Mouse (Mus musculus): ENCODE measurements around the gene Med24. TPM values are rescaled to one million over a fixed set of nuclear protein-coding genes. Genes with fewer than 3 reads are reported as not detected.
A peak's percentile ranks its signal among the peaks of the same experiment; 100 is the strongest.

Med24 gene
- 54.8 and 55.1 TPM in 2 replicates for polyA plus RNA-seq (2014; fragmentation: Nextera tagmentation; extraction: Ambion mirVana)

GRCm38 (mm10) chr11:98729119-98729588, at the start of gene Med24:
Gene Med24, minus strand, starts transcription at chr11:98729435.
- H3K4me1 ChIP-seq (ENCODE audit: control insufficient read depth, insufficient read depth, low read length), result peaks cover 2% of the 10 kb centered on the region; the same call in 1 of the 2 replicates
- H3K9me3 ChIP-seq (replicated peaks; ENCODE audit: control insufficient read depth, low read length), result no peaks in the 10 kb centered on the region
- H3K27me3 ChIP-seq (ENCODE audit: control insufficient read depth, insufficient read depth, low read length), result no peaks in the 10 kb centered on the region
- peak within 1 kb of the TSS; percentile 64 for H3K4me2 ChIP-seq (ENCODE audit: low read depth, low read length)
- peak within 1 kb of the TSS; percentile 74 for H3K9ac ChIP-seq (replicated peaks; ENCODE audit: low read length)
- H3K4me3 ChIP-seq (ENCODE audit: low read depth, low read length), result peak within 1 kb of the TSS; percentile 72
- no peak within 1 kb of the TSS; the same call in 1 of the 2 replicates for H3K27ac ChIP-seq (replicated peaks; ENCODE audit: low read depth, low read length)
- ATAC-seq (replicated peaks; ENCODE audit: insufficient number of reproducible peaks, low FRiP score, low TSS enrichment, low read depth) (peak; percentile 79; the same call in 1 of the 2 replicates), DNase-seq (ENCODE audit: low spot score) (peak; percentile 94)
- no peaks in the 10 kb centered on the region; the same call in 1 of the 2 replicates for H3K36me3 ChIP-seq (replicated peaks; ENCODE audit: control insufficient read depth, insufficient read depth, low read depth, low read length)
- WGBS, result under 1% methylated on average over 16 of the region's 16 CpGs

DNA sequence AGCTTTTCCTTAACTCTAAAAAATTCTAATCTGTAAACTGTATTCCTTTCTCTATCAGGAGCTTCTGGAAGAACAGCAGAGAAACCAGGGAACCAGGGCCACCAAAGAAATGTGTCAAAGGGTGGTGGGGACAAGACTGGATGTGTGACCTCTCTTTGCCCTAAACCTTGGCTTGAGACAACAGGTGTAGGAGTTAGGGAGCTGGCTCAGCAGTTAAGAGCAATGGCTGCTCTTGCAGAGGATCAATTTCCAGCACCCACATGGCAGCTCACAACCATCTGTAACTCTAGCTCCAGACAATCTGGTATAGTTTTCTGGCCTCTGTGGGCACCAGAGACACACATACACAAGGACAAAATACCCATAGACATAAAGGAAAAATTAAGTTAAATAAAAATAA, 48.7 kb upstream of the Med24 start:
- Histone ChIP-seq H3K27ac (replicated peaks; ENCODE audit: low read depth, low read length) (no peak overlapping the region), H3K4me1 (ENCODE audit: control insufficient read depth, insufficient read depth, low read length) (peaks cover 15% of the 10 kb centered on the region), H3K9ac (replicated peaks; ENCODE audit: low read length) (no peak overlapping the region), H3K36me3 (replicated peaks; ENCODE audit: control insufficient read depth, insufficient read depth, low read depth, low read length) (no peaks in the 10 kb centered on the region), H3K4me2 (ENCODE audit: low read depth, low read length) (no peak overlapping the region), H3K9me3 (replicated peaks; ENCODE audit: control insufficient read depth, low read length) (no peaks in the 10 kb centered on the region), H3K27me3 (ENCODE audit: control insufficient read depth, insufficient read depth, low read length) (no peaks in the 10 kb centered on the region), H3K4me3 (ENCODE audit: low read depth, low read length) (no peak overlapping the region)
- ATAC-seq (replicated peaks; ENCODE audit: insufficient number of reproducible peaks, low FRiP score, low TSS enrichment, low read depth), result no peak
- no peak for DNase-seq (ENCODE audit: low spot score)

DNA sequence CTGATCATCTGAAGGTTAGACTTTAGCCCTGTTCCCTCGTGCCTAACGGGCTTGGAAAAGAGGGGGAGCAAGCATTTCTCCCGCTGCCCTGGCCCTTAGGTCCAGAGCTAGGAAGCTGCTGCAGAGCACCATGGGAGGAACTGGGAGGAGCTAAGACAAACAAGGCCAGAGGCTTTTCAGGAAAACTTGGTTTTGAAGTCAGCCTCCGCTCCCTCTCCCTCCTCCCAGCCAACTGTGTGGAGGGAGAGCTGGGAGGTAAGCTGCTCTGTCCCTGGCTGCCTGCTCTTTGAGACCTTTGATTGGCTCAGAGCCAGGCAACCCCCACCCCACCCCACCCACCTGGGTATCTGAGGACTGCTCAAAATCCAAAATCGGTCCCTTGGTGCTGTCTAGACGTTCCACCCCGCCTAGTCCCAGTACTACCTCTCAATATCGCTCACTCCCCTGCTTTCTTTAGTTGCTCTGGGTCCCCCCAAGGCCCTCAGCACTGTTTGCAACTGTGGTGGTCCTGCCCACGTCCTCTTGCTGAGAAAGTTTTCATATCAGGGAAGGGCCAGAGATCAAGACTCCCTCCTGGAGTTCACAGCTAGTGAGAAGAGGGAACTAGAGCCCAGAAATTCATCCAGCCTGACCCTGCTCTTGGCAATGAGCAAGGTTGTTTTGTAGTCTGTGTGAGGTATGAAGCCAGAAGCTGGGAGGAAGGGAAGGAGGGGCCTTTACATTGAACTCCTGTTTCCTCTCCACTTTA, 47.8 kb upstream of the Med24 start:
- DNase-seq (ENCODE audit: low spot score), result peak; percentile 75
- Histone ChIP-seq H3K27me3 (ENCODE audit: control insufficient read depth, insufficient read depth, low read length) (no peaks in the 10 kb centered on the region), H3K27ac (replicated peaks; ENCODE audit: low read depth, low read length) (peak overlapping the region; percentile 84), H3K4me2 (ENCODE audit: low read depth, low read length) (peak overlapping the region; percentile 2; the same call in 1 of the 2 replicates), H3K4me3 (ENCODE audit: low read depth, low read length) (no peak overlapping the region), H3K36me3 (replicated peaks; ENCODE audit: control insufficient read depth, insufficient read depth, low read depth, low read length) (no peaks in the 10 kb centered on the region), H3K9ac (replicated peaks; ENCODE audit: low read length) (peak overlapping the region; percentile 44), H3K4me1 (ENCODE audit: control insufficient read depth, insufficient read depth, low read length) (peaks cover 10% of the 10 kb centered on the region), H3K9me3 (replicated peaks; ENCODE audit: control insufficient read depth, low read length) (no peaks in the 10 kb centered on the region)
- WGBS, result 5% methylated on average over 9 of the region's 9 CpGs
- ATAC-seq (replicated peaks; ENCODE audit: insufficient number of reproducible peaks, low FRiP score, low TSS enrichment, low read depth), result 0 out of 2 replicates have a peak, but pooled peaks have one; percentile 7

DNA sequence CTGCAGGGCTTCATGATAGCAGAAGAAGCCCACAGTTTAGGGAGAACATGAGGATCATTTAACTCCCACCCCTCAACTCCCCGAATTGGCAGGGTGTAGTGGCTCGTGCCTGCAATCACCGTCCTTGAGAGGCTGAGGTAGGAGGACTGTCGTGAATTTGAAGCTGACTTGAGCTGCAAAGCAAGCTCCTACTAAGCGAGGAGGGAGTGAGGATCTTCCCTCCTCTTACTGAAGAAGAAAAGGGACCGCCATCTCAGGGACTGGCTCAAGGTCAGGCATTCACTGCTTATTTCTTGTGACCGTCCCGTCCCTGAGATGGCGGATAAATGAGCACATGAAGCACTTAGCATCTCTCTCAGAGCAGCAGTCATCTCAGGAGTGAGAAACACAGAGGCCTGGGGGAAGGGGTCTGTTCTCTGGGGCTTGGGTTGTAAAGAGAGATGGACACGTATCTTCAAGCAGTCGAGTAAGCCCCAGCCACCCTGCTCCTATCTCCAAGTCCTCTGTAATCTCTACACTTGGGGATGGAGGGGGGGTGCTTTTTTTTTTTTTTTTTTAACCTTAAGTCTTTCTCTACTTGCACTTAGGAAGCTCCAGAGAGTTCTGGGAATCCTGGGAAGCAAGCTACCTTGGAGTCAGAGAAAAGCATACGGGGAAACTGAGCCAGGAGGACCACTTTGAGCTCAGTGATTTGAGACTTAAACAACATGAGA, 47.0 kb upstream of the Med24 start:
- Histone ChIP-seq H3K27ac (replicated peaks; ENCODE audit: low read depth, low read length) (peak overlapping the region; percentile 84), H3K4me2 (ENCODE audit: low read depth, low read length) (no peak overlapping the region; the same call in 1 of the 2 replicates), H3K4me1 (ENCODE audit: control insufficient read depth, insufficient read depth, low read length) (peaks cover 10% of the 10 kb centered on the region), H3K27me3 (ENCODE audit: control insufficient read depth, insufficient read depth, low read length) (no peaks in the 10 kb centered on the region), H3K36me3 (replicated peaks; ENCODE audit: control insufficient read depth, insufficient read depth, low read depth, low read length) (no peaks in the 10 kb centered on the region), H3K9me3 (replicated peaks; ENCODE audit: control insufficient read depth, low read length) (no peaks in the 10 kb centered on the region), H3K4me3 (ENCODE audit: low read depth, low read length) (no peak overlapping the region), H3K9ac (replicated peaks; ENCODE audit: low read length) (peak overlapping the region; percentile 44)
- ATAC-seq (replicated peaks; ENCODE audit: insufficient number of reproducible peaks, low FRiP score, low TSS enrichment, low read depth) (no peak), DNase-seq (ENCODE audit: low spot score) (no peak)
- 58% methylated on average over 12 of the region's 12 CpGs for WGBS

GRCm38 (mm10) chr11:98775348-98776051, 46.3 kb upstream of the Med24 start:
- Histone ChIP-seq H3K9ac (replicated peaks; ENCODE audit: low read length) (peak overlapping the region; percentile 7), H3K36me3 (replicated peaks; ENCODE audit: control insufficient read depth, insufficient read depth, low read depth, low read length) (no peaks in the 10 kb centered on the region), H3K4me3 (ENCODE audit: low read depth, low read length) (peak overlapping the region; percentile 27), H3K4me2 (ENCODE audit: low read depth, low read length) (peak overlapping the region; percentile 64), H3K9me3 (replicated peaks; ENCODE audit: control insufficient read depth, low read length) (no peaks in the 10 kb centered on the region), H3K27me3 (ENCODE audit: control insufficient read depth, insufficient read depth, low read length) (no peaks in the 10 kb centered on the region), H3K27ac (replicated peaks; ENCODE audit: low read depth, low read length) (peak overlapping the region; percentile 31), H3K4me1 (ENCODE audit: control insufficient read depth, insufficient read depth, low read length) (peaks cover 10% of the 10 kb centered on the region)
- ATAC-seq (replicated peaks; ENCODE audit: insufficient number of reproducible peaks, low FRiP score, low TSS enrichment, low read depth), result peak; percentile 63
- DNase-seq (ENCODE audit: low spot score), result peak; percentile 97
- 10% methylated on average over 15 of the region's 15 CpGs for WGBS

- H3K4me3 ChIP-seq (ENCODE audit: low read depth, low read length), result peak within 1 kb of the TSS; percentile 32
- no peaks in the 10 kb centered on the region for H3K36me3 ChIP-seq (replicated peaks; ENCODE audit: control insufficient read depth, insufficient read depth, low read depth, low read length)
- peak within 1 kb of the TSS; percentile 84 for H3K27ac ChIP-seq (replicated peaks; ENCODE audit: low read depth, low read length)
- H3K27me3 ChIP-seq (ENCODE audit: control insufficient read depth, insufficient read depth, low read length), result no peaks in the 10 kb centered on the region
- under 1% methylated on average over 22 of the region's 22 CpGs for WGBS
- peak within 1 kb of the TSS; percentile 64 for H3K4me2 ChIP-seq (ENCODE audit: low read depth, low read length)
- no peaks in the 10 kb centered on the region for H3K9me3 ChIP-seq (replicated peaks; ENCODE audit: control insufficient read depth, low read length)
- H3K4me1 ChIP-seq (ENCODE audit: control insufficient read depth, insufficient read depth, low read length), result peaks cover 10% of the 10 kb centered on the region
- H3K9ac ChIP-seq (replicated peaks; ENCODE audit: low read length), result peak within 1 kb of the TSS; percentile 41
- no peak for ATAC-seq (replicated peaks; ENCODE audit: insufficient number of reproducible peaks, low FRiP score, low TSS enrichment, low read depth)
- no peak for DNase-seq (ENCODE audit: low spot score)
Measured at GRCm38 (mm10) chr11:98774582-98775347, 45.5 kb upstream of the Med24 start, which contains the start of gene Nr1d1. Gene Nr1d1, minus strand, starts transcription at chr11:98775333.

DNA sequence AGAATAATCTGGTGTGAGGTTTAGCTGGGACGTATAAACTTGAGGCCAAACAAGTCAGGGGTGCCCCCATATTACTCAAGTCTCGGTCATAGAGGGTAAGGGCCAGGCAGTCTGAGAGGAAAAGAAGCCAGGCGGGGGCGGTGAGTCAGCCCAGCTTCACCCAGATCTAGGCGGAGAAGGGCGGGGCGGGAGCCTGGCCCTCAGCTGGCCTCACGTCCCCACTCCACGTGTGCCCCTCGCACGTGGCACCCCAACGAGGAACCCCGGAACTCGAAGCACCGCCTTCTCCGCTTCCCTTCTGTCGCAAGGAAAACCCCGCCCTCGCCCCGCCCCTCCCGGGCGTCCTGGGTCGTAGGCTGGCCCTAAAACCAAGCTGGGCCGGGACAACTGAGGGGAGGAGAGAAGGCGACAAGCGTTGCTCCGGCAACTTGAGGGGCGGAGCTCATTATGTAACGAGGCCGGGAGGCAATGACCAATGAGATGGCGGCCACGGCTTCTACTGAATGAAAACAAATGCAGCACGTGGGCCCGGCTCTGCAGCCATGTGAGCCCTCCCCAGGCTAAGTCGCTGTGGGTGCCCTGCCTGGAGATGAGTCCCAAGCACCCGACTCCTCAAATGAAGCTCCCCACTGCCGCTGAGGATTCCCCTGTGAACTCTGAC, 44.5 kb upstream of the Med24 start:
- no peak overlapping the region; the same call in 1 of the 2 replicates for H3K27ac ChIP-seq (replicated peaks; ENCODE audit: low read depth, low read length)
- under 1% methylated on average over 37 of the region's 37 CpGs for WGBS
- DNase-seq (ENCODE audit: low spot score), result peak; percentile 95

More for the DNA sequence above, 44.5 kb upstream of the Med24 start:
- Histone ChIP-seq H3K27me3 (ENCODE audit: control insufficient read depth, insufficient read depth, low read length) (no peaks in the 10 kb centered on the region), H3K4me3 (ENCODE audit: low read depth, low read length) (peak overlapping the region; percentile 32), H3K4me1 (ENCODE audit: control insufficient read depth, insufficient read depth, low read length) (peaks cover 10% of the 10 kb centered on the region), H3K9ac (replicated peaks; ENCODE audit: low read length) (peak overlapping the region; percentile 38; the same call in 1 of the 2 replicates), H3K36me3 (replicated peaks; ENCODE audit: control insufficient read depth, insufficient read depth, low read depth, low read length) (no peaks in the 10 kb centered on the region), H3K9me3 (replicated peaks; ENCODE audit: control insufficient read depth, low read length) (no peaks in the 10 kb centered on the region), H3K4me2 (ENCODE audit: low read depth, low read length) (peak overlapping the region; percentile 64)
- peak; percentile 61; the same call in 1 of the 2 replicates for ATAC-seq (replicated peaks; ENCODE audit: insufficient number of reproducible peaks, low FRiP score, low TSS enrichment, low read depth)
